Mouse (Mus musculus): ENCODE results near the gene Usp25. TPM values are rescaled to one million over a fixed set of nuclear protein-coding genes. Genes with fewer than 3 reads are reported as not detected.

Usp25 gene
- 10 to 100 TPM; 27.1 to 30.8 TPM for total RNA-seq (2021)
- long read RNA-seq, full-length matches to known transcripts: 8 of 12 reads
- long read RNA-seq, partial matches to known transcripts: 3 of 12 reads
- long read RNA-seq, other reads (novel, unspliced or antisense): 1 of 12 reads

GRCm38 (mm10) chr16:77013427-77014320 lies at the start of gene Usp25:
Gene Usp25 (plus strand): TSS chr16:77013706.
- peak; percentile 75 to 80 for DNase-seq (ENCODE audit: low spot score in 2 of 2)

- DNase-seq (ENCODE audit: low spot score in 2 of 2): no peak
Observed at GRCm38 (mm10) chr16:76967593-76968275, 45.8 kb upstream of the Usp25 start.

- no peak for DNase-seq (ENCODE audit: low spot score in 2 of 2)
Observed at GRCm38 (mm10) chr16:76971211-76971610, 42.3 kb upstream of the Usp25 start.

- DNase-seq (ENCODE audit: low spot score in 2 of 2): no peak
Observed at GRCm38 (mm10) chr16:76976787-76977430, 36.6 kb upstream of the Usp25 start.

- no peak for DNase-seq (ENCODE audit: low spot score in 2 of 2)
Observed at GRCm38 (mm10) chr16:76983696-76984095, 29.8 kb upstream of the Usp25 start.

- no peak for DNase-seq (ENCODE audit: low spot score in 2 of 2)
Observed at GRCm38 (mm10) chr16:76987711-76988110, 25.8 kb upstream of the Usp25 start.

GRCm38 (mm10) chr16:77003900-77004299 lies 9.6 kb upstream of the Usp25 start:
- DNase-seq (ENCODE audit: low spot score in 2 of 2): no peak

GRCm38 (mm10) chr16:77009173-77009572 lies 4.3 kb upstream of the Usp25 start:
- no peak for DNase-seq (ENCODE audit: low spot score in 2 of 2)

- DNase-seq (ENCODE audit: low spot score in 2 of 2): no peak
Observed at GRCm38 (mm10) chr16:77014321-77015211, 1.1 kb downstream of the Usp25 start.

GRCm38 (mm10) chr16:77015380-77016346 lies 2.2 kb downstream of the Usp25 start:
- no peak for DNase-seq (ENCODE audit: low spot score in 2 of 2)

- DNase-seq (ENCODE audit: low spot score in 2 of 2): no peak
Observed at GRCm38 (mm10) chr16:77017931-77018330, 4.4 kb downstream of the Usp25 start.

- no peak for DNase-seq (ENCODE audit: low spot score in 2 of 2)
Observed at GRCm38 (mm10) chr16:77020190-77020589, 6.7 kb downstream of the Usp25 start.

GRCm38 (mm10) chr16:77023627-77024379 lies 10.3 kb downstream of the Usp25 start:
- DNase-seq (ENCODE audit: low spot score in 2 of 2): no peak

- DNase-seq (ENCODE audit: low spot score in 2 of 2): no peak
Observed at GRCm38 (mm10) chr16:77026099-77026498, 12.6 kb downstream of the Usp25 start.

- no peak for DNase-seq (ENCODE audit: low spot score in 2 of 2)
Observed at GRCm38 (mm10) chr16:77026933-77027332, 13.4 kb downstream of the Usp25 start.

GRCm38 (mm10) chr16:77027976-77028686 lies 14.6 kb downstream of the Usp25 start:
- DNase-seq (ENCODE audit: low spot score in 2 of 2): no peak

GRCm38 (mm10) chr16:77028687-77029417 lies 15.3 kb downstream of the Usp25 start:
- peak; percentile 42 to 55 for DNase-seq (ENCODE audit: low spot score in 2 of 2)
